Mouse (Mus musculus) limb, embryonic 10.5 days (tissue): ENCODE results near the gene Aes. TPM values are rescaled to one million over a fixed set of nuclear protein-coding genes. Genes with fewer than 3 reads are reported as not detected.

Experiments used
- DNase-seq: peaks from one replicate; pipeline ENCODE4 v3.0.0-alpha.2; 2017; ENCODE audit warnings: low spot score
- H3K27ac ChIP-seq: fragments of 300-500 bp; sonication (generic); 2 replicates; pipeline ENCODE4 v1.5.1; 2016; ENCODE audit warnings: mild to moderate bottlenecking
- H3K27me3 ChIP-seq: fragments of 300-500 bp; sonication (generic); 2 replicates; pipeline ENCODE4 v1.6.1; 2016; ENCODE audit warnings: low read depth, mild to moderate bottlenecking; ENCODE audit not compliant: poor library complexity, severe bottlenecking
- H3K36me3 ChIP-seq: fragments of 300-500 bp; sonication (generic); 2 replicates; pipeline ENCODE4 v1.6.1; 2016; ENCODE audit warnings: mild to moderate bottlenecking, moderate library complexity
- H3K4me1 ChIP-seq: fragments of 300-500 bp; sonication (generic); 2 replicates; pipeline ENCODE4 v1.6.1; 2016
- H3K4me3 ChIP-seq: fragments of 300-500 bp; sonication (generic); 2 replicates; pipeline ENCODE4 v1.5.1; 2016; ENCODE audit warnings: mild to moderate bottlenecking, moderate library complexity
- H3K9me3 ChIP-seq: fragments of 300-500 bp; sonication (generic); replicated peaks from 2 replicates; pipeline ENCODE4 v1.6.1; 2016; ENCODE audit warnings: mild to moderate bottlenecking
- WGBS: fragments of 180-500 bp; shearing (Covaris S2); methylation state at CpG from one replicate; pipeline ENCODE4 v1.1.7; 2016; 5-methylcytosine and 5-hydroxymethylcytosine counted together
- polyA plus RNA-seq: library from polyadenylated mRNA; unstranded; fragments of >200 nt; fragmentation: Nextera tagmentation; extraction: Ambion mirVana; gene quantifications from 2 replicates; pipeline ENCODE4 v1.2.1, GENCODE M21; 2016

Aes gene
- polyA plus RNA-seq, 1 experiment from 2014 or later = 432 TPM

DNA sequence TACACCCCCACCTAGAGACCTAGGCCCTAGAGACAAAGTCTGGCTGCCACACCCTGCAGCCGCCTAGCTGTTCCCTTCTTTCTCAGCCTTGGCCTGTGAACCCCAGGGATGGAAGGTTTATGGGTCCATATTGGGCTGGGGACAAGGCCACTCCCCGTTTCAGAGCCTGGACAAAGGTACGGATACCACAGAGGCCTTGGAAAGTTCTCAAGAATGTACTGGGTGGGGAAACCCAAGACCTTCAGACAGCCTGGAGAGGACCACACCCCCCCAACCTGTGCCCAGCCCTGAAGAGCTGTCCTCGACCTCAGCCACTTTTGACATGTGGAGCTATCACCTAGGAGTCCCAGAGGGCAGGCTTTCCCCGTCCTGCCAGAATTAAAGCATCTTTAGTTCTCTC lies 10.3 kb upstream of the Aes start:
- H3K4me3 ChIP-seq = no peak overlapping the region
- WGBS = 58% methylated on average over 5 of the region's 5 CpGs
- H3K9me3 ChIP-seq = no peaks in the 10 kb centered on the region
- no peaks in the 10 kb centered on the region for H3K36me3 ChIP-seq
- DNase-seq = no peak
- no peaks in the 10 kb centered on the region for H3K27me3 ChIP-seq
- H3K27ac ChIP-seq = no peak overlapping the region
- H3K4me1 ChIP-seq = peaks cover 20% of the 10 kb centered on the region

DNA sequence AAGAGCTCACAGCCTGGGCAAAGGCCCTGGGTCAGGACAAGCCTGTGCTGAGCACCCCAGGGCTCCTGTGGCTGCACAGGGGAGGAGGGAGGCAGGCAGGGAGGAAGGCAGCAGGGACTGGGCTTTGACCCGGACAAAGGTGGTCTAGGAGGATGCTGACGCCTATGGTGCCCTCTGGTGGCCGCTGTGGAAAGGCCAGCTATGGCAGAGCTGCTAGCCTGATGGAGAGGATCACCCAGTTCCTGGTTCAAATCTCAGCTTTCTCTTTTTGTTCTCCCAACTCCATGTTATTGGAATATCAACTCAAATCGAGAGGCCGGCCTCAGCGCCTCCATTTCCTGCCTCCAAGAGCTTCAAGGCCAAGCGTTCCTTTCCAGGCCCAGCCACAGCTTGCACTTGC lies 9.0 kb upstream of the Aes start:
- 10% methylated on average over 7 of the region's 7 CpGs for WGBS
- DNase-seq = peak; percentile 88

DNA sequence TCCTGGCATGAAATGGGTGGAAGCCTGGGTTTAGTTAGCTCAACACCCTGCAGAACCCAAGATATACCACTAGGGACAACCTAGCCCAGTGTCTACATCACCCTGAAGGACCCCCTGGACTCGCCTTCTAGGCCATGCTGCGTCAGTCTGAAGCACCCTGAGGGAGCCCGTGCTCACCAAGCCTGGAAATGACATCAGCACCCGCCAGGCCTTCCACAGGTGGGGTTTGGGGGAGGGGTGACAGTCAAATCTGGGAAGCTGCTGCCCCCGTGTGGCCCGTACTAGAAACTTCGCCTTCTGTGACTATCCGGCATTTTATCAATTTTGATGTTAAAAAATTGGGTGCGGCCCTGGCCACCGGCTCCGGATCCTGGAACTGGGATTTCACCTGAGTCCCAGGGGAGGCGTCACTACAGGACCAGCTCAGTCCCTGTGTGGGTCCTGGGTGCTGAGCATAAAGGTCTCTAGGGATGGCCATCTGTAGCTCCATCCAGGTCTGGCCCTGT lies 7.6 kb upstream of the Aes start:
- WGBS = 8% methylated on average over 12 of the region's 12 CpGs
- H3K36me3 ChIP-seq = no peaks in the 10 kb centered on the region
- H3K4me1 ChIP-seq = peaks cover 11% of the 10 kb centered on the region
- no peaks in the 10 kb centered on the region for H3K9me3 ChIP-seq
- peak overlapping the region; percentile 39; the same call in 1 of the 2 replicates for H3K27ac ChIP-seq
- H3K27me3 ChIP-seq = no peaks in the 10 kb centered on the region
- no peak overlapping the region for H3K4me3 ChIP-seq
- peak; percentile 84 for DNase-seq

More for the DNA sequence above, 9.0 kb upstream of the Aes start:
- Histone ChIP-seq H3K36me3 (no peaks in the 10 kb centered on the region), H3K27me3 (no peaks in the 10 kb centered on the region), H3K27ac (peak overlapping the region; percentile 53), H3K9me3 (no peaks in the 10 kb centered on the region), H3K4me3 (no peak overlapping the region), H3K4me1 (peaks cover 14% of the 10 kb centered on the region)

DNA sequence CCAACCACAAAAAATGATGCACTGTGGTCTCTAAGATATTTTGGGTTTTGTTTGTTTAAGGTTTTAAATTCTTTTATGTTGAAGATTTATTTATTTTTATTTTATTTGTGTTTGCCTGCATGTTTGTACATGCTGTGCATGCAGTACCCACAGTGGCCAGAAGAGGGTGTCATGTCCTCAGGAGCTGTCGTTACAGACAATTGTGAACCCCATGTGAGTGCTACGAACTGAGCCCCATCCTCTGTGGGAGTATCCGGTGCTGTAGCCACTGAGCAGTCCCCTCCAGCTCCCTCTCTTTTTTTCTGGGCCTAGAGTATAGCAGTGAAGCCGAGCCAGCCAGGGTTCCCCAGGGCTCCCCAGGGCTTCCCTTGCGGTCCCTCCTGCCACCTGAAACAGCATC lies 6.1 kb upstream of the Aes start:
- Histone ChIP-seq H3K9me3 (no peaks in the 10 kb centered on the region), H3K4me3 (no peak overlapping the region), H3K27me3 (no peaks in the 10 kb centered on the region), H3K27ac (no peak overlapping the region), H3K4me1 (peaks cover 11% of the 10 kb centered on the region), H3K36me3 (no peaks in the 10 kb centered on the region)
- DNase-seq = no peak
- 81% methylated on average over 5 of the region's 5 CpGs for WGBS

DNA sequence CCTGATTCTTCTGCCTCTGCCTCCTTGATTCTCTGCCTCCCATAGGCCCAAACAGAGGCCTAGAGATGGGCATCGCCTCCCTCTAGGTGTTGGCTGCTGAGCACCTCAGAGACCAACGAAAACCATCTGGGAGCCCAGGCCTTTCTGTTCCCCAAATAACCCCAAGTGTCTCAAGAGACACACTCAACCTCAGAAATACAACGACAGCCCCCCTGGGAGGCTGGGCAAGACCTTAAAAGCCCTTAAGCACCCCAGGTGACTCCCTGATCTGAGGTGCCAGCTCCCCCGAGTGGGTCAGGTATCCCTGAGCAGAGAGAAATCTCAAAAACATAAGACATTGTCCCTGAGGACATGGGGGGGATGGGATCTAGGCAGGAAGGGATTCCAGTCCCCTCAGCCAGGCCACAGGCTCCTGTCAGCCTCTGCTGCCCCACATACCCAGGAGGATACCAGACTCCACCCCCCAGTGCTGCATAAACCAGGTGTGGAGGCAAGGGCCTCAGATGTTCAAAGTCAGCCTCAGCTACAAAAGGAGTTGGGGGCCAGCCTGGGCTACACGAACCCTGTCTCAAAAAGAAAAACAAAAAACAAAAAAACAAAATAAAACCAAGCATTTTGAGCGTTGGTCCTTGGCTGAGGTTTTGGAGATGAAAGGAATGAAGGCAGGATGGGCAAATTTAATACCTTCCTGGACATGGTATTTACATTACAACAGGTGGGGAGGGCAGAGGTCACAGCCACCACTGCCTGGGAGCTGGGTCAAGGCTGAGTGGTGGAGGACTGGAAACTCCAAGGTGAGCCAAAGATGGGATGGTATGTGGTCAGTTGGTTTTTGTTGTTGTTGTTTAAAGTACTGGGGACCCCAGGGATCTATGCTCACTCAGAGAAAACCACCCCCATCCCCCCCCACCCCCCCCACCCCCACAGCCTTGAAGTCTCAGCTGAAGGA lies 5.2 kb upstream of the Aes start:
- peaks cover 16% of the 10 kb centered on the region for H3K4me1 ChIP-seq
- H3K27ac ChIP-seq = no peak overlapping the region
- no peaks in the 10 kb centered on the region for H3K27me3 ChIP-seq
- H3K4me3 ChIP-seq = no peak overlapping the region
- no peak for DNase-seq
- no peaks in the 10 kb centered on the region for H3K36me3 ChIP-seq
- no peaks in the 10 kb centered on the region for H3K9me3 ChIP-seq
- WGBS = 83% methylated on average over 6 of the region's 6 CpGs

DNA sequence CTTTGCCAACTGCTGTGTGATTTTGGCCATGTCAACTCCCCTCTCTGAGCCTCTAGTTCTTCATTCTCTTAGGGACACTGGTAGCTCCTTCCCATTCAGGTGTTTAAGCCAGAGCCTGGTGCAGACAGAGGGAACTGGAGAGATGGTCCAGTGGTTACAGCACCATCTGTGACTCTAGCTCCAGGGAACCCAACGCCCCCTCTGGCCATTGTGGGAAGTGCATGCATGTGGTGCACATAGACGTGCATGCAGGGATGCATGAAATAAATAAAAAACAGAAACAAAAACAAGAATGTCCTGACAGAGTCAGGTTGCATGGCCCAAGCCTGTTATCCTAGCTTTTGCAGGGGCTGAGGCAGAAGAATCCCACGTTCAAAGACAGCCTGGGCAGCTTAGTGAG lies 3.0 kb upstream of the Aes start:
- Histone ChIP-seq H3K9me3 (no peaks in the 10 kb centered on the region), H3K27me3 (0 out of 2 replicates have a peak, but pooled peaks cover 7% of the 10 kb centered on the region), H3K4me1 (peaks cover 36% of the 10 kb centered on the region), H3K4me3 (no peak overlapping the region), H3K27ac (no peak overlapping the region), H3K36me3 (peaks cover 4% of the 10 kb centered on the region)
- no peak for DNase-seq
- WGBS = 79% methylated on average over 3 of the region's 3 CpGs

DNA sequence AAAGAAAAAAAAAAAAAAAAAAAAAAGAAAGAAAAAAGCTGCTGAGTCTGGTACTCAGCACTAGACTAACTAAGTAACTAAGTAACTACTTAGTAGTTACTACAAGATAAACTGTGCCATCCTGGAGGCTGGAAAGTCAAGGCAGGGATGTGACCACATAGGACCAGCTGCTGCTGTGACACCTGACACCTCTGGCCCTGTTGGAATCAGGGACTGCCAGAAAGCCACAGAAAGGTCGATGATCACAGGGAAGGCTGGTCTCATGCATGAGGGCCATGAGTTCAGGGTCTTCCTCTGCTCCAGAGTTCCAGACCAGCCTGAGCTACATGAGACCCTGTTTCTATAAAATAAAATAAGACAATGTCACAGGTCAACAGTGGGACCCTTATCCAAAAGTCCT lies 1.8 kb upstream of the Aes start:
- 19% methylated on average over 1 of the region's 1 CpGs for WGBS
- peaks cover 17% of the 10 kb centered on the region for H3K36me3 ChIP-seq
- H3K9me3 ChIP-seq = no peaks in the 10 kb centered on the region
- no peak for DNase-seq
- H3K4me1 ChIP-seq = peaks cover 38% of the 10 kb centered on the region
- no peak overlapping the region for H3K27ac ChIP-seq
- 0 out of 2 replicates have a peak, but pooled peaks cover 7% of the 10 kb centered on the region for H3K27me3 ChIP-seq
- no peak overlapping the region for H3K4me3 ChIP-seq

DNA sequence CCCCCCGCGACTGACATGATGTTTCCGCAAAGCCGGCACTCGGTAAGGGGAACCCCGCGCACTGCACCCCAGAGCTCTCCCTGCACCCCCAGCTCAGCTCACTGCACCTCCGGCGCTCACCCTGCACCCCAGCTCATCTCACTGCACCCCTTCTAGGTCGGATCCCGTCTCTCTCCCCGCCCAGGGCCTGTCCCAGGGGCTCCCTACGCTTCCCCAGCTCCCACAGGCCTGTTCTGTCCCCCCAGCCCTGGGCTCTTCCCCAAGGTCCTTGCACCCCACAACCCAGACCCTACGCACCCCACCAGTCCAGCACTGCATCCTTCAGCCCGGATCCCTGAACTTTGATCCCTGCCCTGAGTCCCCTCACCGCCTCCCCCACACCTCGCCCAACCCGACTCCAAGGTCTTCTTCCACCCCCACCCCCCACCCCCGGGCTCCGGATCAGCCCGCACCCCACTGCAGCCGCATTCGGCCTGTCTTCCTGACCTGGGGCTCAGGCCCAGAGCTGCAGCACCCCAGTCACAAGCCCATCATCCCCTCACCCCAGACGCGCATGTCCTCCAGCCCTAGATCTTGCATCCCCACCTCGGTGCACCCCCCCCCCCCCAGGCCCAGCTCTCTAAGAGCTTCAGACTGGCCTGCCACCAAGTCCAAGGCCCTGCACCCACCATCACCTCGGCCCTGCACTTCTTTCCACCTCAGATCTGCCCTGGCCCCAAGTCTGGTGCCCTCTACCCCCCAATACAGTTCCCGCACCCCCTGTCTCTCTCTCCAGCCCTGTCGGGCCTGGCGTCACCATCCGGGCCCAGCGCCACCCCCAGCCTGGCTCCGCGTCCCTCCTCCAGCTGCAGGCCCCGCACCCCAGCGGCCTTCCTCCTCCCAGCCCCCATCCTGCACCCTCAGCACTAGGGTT lies 595 bp downstream of the Aes start:
- peaks cover 10% of the 10 kb centered on the region for H3K27me3 ChIP-seq
- peak overlapping the region; percentile 93 for H3K4me3 ChIP-seq
- peaks cover 34% of the 10 kb centered on the region for H3K36me3 ChIP-seq
- peaks cover 62% of the 10 kb centered on the region for H3K4me1 ChIP-seq
- DNase-seq = peak; percentile 67
- peak overlapping the region; percentile 99 for H3K27ac ChIP-seq
- H3K9me3 ChIP-seq = no peaks in the 10 kb centered on the region
- WGBS = 3% methylated on average over 34 of the region's 36 CpGs

DNA sequence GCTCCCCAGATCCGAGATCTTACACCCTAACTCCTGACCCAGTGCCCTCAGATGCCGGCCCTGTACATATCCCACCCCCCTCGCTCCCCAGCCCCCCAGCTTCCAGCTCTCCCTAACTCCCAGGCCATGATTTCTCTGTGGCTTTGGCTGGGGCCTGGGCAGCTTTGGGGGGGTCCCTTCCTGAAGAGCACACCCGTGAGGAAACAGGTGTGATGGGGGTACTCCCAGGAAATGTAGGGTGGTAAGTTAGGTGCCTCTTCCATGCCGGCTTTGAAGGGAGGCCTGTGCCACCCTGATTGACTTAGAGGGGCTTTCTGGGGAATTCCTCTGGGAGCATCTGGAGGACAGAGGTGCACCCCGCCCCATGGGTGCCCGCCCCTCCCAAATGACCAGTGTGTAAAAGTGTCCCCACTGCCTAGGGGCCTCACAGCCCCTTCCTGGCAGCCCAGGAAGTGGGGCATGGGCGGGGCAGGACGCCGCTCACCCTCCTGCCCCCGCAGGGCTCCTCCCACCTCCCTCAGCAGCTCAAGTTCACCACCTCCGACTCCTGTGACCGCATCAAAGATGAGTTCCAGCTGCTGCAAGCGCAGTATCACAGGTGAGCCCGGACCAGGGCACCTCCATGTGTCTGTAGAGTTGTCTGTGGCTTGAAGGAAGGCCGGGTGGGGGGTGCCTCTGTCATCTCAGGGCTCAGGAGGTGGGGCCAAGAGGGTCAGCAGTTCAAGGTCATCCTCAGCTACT lies 1.6 kb downstream of the Aes start:
- peaks cover 20% of the 10 kb centered on the region for H3K27me3 ChIP-seq
- H3K27ac ChIP-seq = peak overlapping the region; percentile 99
- peaks cover 44% of the 10 kb centered on the region for H3K36me3 ChIP-seq
- H3K9me3 ChIP-seq = no peaks in the 10 kb centered on the region
- H3K4me1 ChIP-seq = peaks cover 68% of the 10 kb centered on the region
- peak; percentile 63 for DNase-seq
- H3K4me3 ChIP-seq = peak overlapping the region; percentile 93
- 6% methylated on average over 16 of the region's 16 CpGs for WGBS

DNA sequence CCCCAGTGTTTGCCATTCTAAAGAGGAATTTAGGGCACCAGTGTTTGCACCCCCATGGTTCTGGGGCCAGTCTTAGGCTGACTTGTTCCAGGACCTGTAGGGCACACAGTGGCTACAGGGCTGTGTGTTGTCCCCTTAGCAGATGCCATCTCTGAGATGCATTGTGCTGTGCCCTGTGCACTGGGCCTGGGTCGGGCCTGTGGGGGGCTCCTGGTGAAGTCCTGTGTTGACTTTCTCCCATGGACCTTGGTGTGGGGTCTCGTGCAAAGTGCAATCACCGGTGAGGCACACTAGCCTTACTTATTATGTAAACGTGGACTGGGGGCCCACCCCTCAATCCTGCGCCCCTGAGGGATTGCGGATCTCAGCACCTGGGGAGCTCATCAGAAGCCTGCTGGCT lies 3.1 kb downstream of the Aes start:
- Histone ChIP-seq H3K4me3 (0 out of 2 replicates have a peak overlapping the region, but pooled peaks have one; percentile 13), H3K9me3 (no peaks in the 10 kb centered on the region), H3K4me1 (peaks cover 81% of the 10 kb centered on the region), H3K36me3 (peaks cover 59% of the 10 kb centered on the region), H3K27me3 (peaks cover 35% of the 10 kb centered on the region), H3K27ac (peak overlapping the region; percentile 37; the same call in 1 of the 2 replicates)
- WGBS = 84% methylated on average over 6 of the region's 6 CpGs
- no peak for DNase-seq

DNA sequence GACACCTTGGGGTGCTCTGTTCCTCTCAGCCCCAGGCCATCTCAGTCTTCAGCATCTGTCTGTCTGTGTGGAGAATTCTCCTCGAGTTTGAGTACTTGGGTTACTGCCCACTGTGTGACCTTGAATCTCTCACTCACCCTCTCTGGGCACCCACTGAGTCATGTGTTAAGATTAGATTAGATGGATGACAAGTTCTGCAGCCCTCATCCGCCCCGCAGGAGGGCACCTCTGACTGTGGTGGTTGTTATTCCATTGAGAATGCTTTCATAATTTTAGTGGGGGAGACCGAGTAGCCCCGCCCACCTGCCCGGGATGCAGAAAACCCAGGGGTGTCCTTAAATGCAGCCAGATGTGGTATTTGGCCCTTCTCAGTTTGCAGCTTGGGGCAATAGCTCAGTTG lies 4.2 kb downstream of the Aes start:
- Histone ChIP-seq H3K36me3 (peaks cover 61% of the 10 kb centered on the region), H3K4me3 (peak overlapping the region; percentile 49), H3K27me3 (peaks cover 40% of the 10 kb centered on the region), H3K9me3 (no peaks in the 10 kb centered on the region), H3K27ac (peak overlapping the region; percentile 85; the same call in 1 of the 2 replicates), H3K4me1 (peaks cover 91% of the 10 kb centered on the region)
- DNase-seq = no peak
- WGBS = 39% methylated on average over 6 of the region's 6 CpGs

DNA sequence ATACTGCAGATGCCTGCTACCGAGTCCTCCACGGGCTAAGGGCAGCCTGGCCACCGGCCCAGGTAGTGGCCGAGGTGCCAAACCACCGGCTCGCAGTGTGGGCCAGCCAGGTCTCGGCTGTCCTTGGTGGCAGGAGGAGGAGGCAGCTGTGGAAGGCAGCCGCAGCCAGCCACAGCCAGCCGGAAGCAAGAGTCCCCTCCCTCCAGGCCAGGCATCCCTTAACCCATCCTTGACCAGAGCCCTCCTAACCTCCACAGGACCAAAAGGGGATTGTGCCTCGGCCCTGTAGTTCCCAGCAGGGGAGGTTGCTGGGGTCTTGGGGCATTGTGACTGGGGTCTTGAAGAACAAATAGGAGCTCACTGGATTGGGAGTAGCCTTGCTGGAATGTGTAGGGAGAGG lies 4.9 kb downstream of the Aes start:
- DNase-seq = peak; percentile 71
- peak overlapping the region; percentile 49 for H3K4me3 ChIP-seq
- no peaks in the 10 kb centered on the region for H3K9me3 ChIP-seq
- H3K36me3 ChIP-seq = peaks cover 61% of the 10 kb centered on the region
- peaks cover 93% of the 10 kb centered on the region for H3K4me1 ChIP-seq
- WGBS = 2% methylated on average over 10 of the region's 10 CpGs
- peak overlapping the region; percentile 85 for H3K27ac ChIP-seq
- peaks cover 40% of the 10 kb centered on the region for H3K27me3 ChIP-seq
